Mouse (Mus musculus): Measurements from ENCODE around the gene Acad9. TPM values are rescaled to one million over a fixed set of nuclear protein-coding genes. Genes with fewer than 3 reads are reported as not detected.

The Acad9 gene
- polyA plus RNA-seq, 1 experiment from 2014 or later, result 39.1 TPM

GRCm38 (mm10) chr3:36082843-36083242 lies 17.1 kb downstream of the Acad9 start:
- no peak for ATAC-seq
- peaks cover 87% of the 10 kb centered on the region for H3K36me3 ChIP-seq (ENCODE audit: control insufficient read depth, insufficient read depth)
- H3K4me3 ChIP-seq (ENCODE audit: low read depth, low read length), result no peak overlapping the region
- H3K9me3 ChIP-seq (ENCODE audit: control insufficient read depth), result no peaks in the 10 kb centered on the region
- H3K27me3 ChIP-seq (replicated peaks; ENCODE audit: control insufficient read depth, insufficient read depth, low read length), result no peaks in the 10 kb centered on the region
- TF ChIP-seq CTCF (IDR thresholded peaks at IDR 0.05; ENCODE audit: low read depth), result no peak
- no peak overlapping the region for H3K27ac ChIP-seq (ENCODE audit: low read depth, low read length)
- no peak overlapping the region for H3K9ac ChIP-seq (ENCODE audit: low read depth, low read length)
- H3K4me1 ChIP-seq (replicated peaks; ENCODE audit: control insufficient read depth, insufficient read depth, low read length), result no peaks in the 10 kb centered on the region
- 94% methylated on average over 4 of the region's 4 CpGs for WGBS
- H3K4me2 ChIP-seq (replicated peaks; ENCODE audit: low read depth), result no peak overlapping the region

- Histone ChIP-seq H3K4me1 (replicated peaks; ENCODE audit: control insufficient read depth, insufficient read depth, low read length) (no peaks in the 10 kb centered on the region), H3K9me3 (ENCODE audit: control insufficient read depth) (no peaks in the 10 kb centered on the region), H3K4me2 (replicated peaks; ENCODE audit: low read depth) (no peak overlapping the region), H3K36me3 (ENCODE audit: control insufficient read depth, insufficient read depth) (peaks cover 88% of the 10 kb centered on the region), H3K4me3 (ENCODE audit: low read depth, low read length) (no peak overlapping the region), H3K27me3 (replicated peaks; ENCODE audit: control insufficient read depth, insufficient read depth, low read length) (no peaks in the 10 kb centered on the region), H3K9ac (ENCODE audit: low read depth, low read length) (no peak overlapping the region), H3K27ac (ENCODE audit: low read depth, low read length) (no peak overlapping the region)
- no peak for TF ChIP-seq CTCF (IDR thresholded peaks at IDR 0.05; ENCODE audit: low read depth)
- WGBS, result 93% methylated on average over 7 of the region's 7 CpGs
- ATAC-seq, result no peak
Measured at GRCm38 (mm10) chr3:36083381-36083780, 17.6 kb downstream of the Acad9 start.

- Histone ChIP-seq H3K9ac (ENCODE audit: low read depth, low read length) (no peak overlapping the region), H3K36me3 (ENCODE audit: control insufficient read depth, insufficient read depth) (peaks cover 87% of the 10 kb centered on the region), H3K27me3 (replicated peaks; ENCODE audit: control insufficient read depth, insufficient read depth, low read length) (no peaks in the 10 kb centered on the region), H3K4me2 (replicated peaks; ENCODE audit: low read depth) (no peak overlapping the region), H3K4me1 (replicated peaks; ENCODE audit: control insufficient read depth, insufficient read depth, low read length) (no peaks in the 10 kb centered on the region), H3K27ac (ENCODE audit: low read depth, low read length) (no peak overlapping the region), H3K4me3 (ENCODE audit: low read depth, low read length) (no peak overlapping the region), H3K9me3 (ENCODE audit: control insufficient read depth) (no peaks in the 10 kb centered on the region)
- TF ChIP-seq CTCF (IDR thresholded peaks at IDR 0.05; ENCODE audit: low read depth), result no peak
- WGBS, result 92% methylated on average over 5 of the region's 5 CpGs
- ATAC-seq, result no peak
Measured at GRCm38 (mm10) chr3:36085394-36085793, 19.6 kb downstream of the Acad9 start.

- Histone ChIP-seq H3K9ac (ENCODE audit: low read depth, low read length) (no peak overlapping the region), H3K36me3 (ENCODE audit: control insufficient read depth, insufficient read depth) (peaks cover 70% of the 10 kb centered on the region), H3K4me1 (replicated peaks; ENCODE audit: control insufficient read depth, insufficient read depth, low read length) (no peaks in the 10 kb centered on the region), H3K9me3 (ENCODE audit: control insufficient read depth) (no peaks in the 10 kb centered on the region), H3K27me3 (replicated peaks; ENCODE audit: control insufficient read depth, insufficient read depth, low read length) (no peaks in the 10 kb centered on the region), H3K4me2 (replicated peaks; ENCODE audit: low read depth) (no peak overlapping the region), H3K4me3 (ENCODE audit: low read depth, low read length) (no peak overlapping the region), H3K27ac (ENCODE audit: low read depth, low read length) (no peak overlapping the region)
- no peak for ATAC-seq
- WGBS, result 93% methylated on average over 9 of the region's 9 CpGs
- TF ChIP-seq CTCF (IDR thresholded peaks at IDR 0.05; ENCODE audit: low read depth), result no peak
Measured at GRCm38 (mm10) chr3:36087591-36087990, 21.8 kb downstream of the Acad9 start.

- no peak overlapping the region for H3K4me3 ChIP-seq (ENCODE audit: low read depth, low read length)
- no peaks in the 10 kb centered on the region for H3K4me1 ChIP-seq (replicated peaks; ENCODE audit: control insufficient read depth, insufficient read depth, low read length)
- no peak for ATAC-seq
- no peak for TF ChIP-seq CTCF (IDR thresholded peaks at IDR 0.05; ENCODE audit: low read depth)
- 85% methylated on average over 2 of the region's 2 CpGs for WGBS
- H3K36me3 ChIP-seq (ENCODE audit: control insufficient read depth, insufficient read depth), result peaks cover 4% of the 10 kb centered on the region; the same call in 1 of the 2 replicates
- H3K27me3 ChIP-seq (replicated peaks; ENCODE audit: control insufficient read depth, insufficient read depth, low read length), result no peaks in the 10 kb centered on the region
- H3K9me3 ChIP-seq (ENCODE audit: control insufficient read depth), result no peaks in the 10 kb centered on the region
- no peak overlapping the region for H3K4me2 ChIP-seq (replicated peaks; ENCODE audit: low read depth)
- no peak overlapping the region for H3K9ac ChIP-seq (ENCODE audit: low read depth, low read length)
- no peak overlapping the region for H3K27ac ChIP-seq (ENCODE audit: low read depth, low read length)
Measured at GRCm38 (mm10) chr3:36095371-36095770, 29.6 kb downstream of the Acad9 start.

GRCm38 (mm10) chr3:36116076-36116475 lies 50.3 kb downstream of the Acad9 start:
- H3K27me3 ChIP-seq (replicated peaks; ENCODE audit: control insufficient read depth, insufficient read depth, low read length), result no peaks in the 10 kb centered on the region
- no peak for TF ChIP-seq CTCF (IDR thresholded peaks at IDR 0.05; ENCODE audit: low read depth)
- H3K27ac ChIP-seq (ENCODE audit: low read depth, low read length), result no peak overlapping the region
- ATAC-seq, result no peak
- no peaks in the 10 kb centered on the region for H3K36me3 ChIP-seq (ENCODE audit: control insufficient read depth, insufficient read depth)
- 74% methylated on average over 4 of the region's 4 CpGs for WGBS
- H3K4me3 ChIP-seq (ENCODE audit: low read depth, low read length), result no peak overlapping the region
- no peak overlapping the region for H3K9ac ChIP-seq (ENCODE audit: low read depth, low read length)
- no peak overlapping the region for H3K4me2 ChIP-seq (replicated peaks; ENCODE audit: low read depth)
- H3K9me3 ChIP-seq (ENCODE audit: control insufficient read depth), result no peaks in the 10 kb centered on the region
- H3K4me1 ChIP-seq (replicated peaks; ENCODE audit: control insufficient read depth, insufficient read depth, low read length), result no peaks in the 10 kb centered on the region

Measured in intestine, postnatal 0 days (tissue).